Mouse (Mus musculus) liver, embryonic 11.5 days (tissue): ENCODE measurements at regions not wholly inside any gene's neighbourhood (a gene's known extent, or its start where the extent isn't known, plus 50 kb on each side); places are given as distances from the start of the nearest gene placed in this dataset.
A peak's percentile ranks its signal among the peaks of the same experiment; 100 is the strongest.

Source experiments
- ATAC-seq: fragments of 200-750 bp; cut with Nextera tagmentation; replicated peaks from 2 replicates; pipeline ENCODE4 v1.8.0; 2017; ENCODE audit warnings: moderate number of reproducible peaks, mild to moderate bottlenecking, moderate TSS enrichment, moderate library complexity; ENCODE audit not compliant: low FRiP score
- DNase-seq: peaks from one replicate; pipeline ENCODE4 v3.0.0-alpha.2; 2017; ENCODE audit warnings: low spot score
- H3K27ac ChIP-seq: fragments of 300-500 bp; sonication (generic); 2 replicates; pipeline ENCODE4 v1.5.1; 2014; ENCODE audit warnings: mild to moderate bottlenecking, low read depth, low read length, control low read depth
- H3K27me3 ChIP-seq: fragments of 300-500 bp; sonication (generic); replicated peaks from 2 replicates; pipeline ENCODE4 v1.6.1; 2014; ENCODE audit warnings: low read length, mixed read lengths; ENCODE audit not compliant: control insufficient read depth, insufficient read depth
- H3K36me3 ChIP-seq: fragments of 300-500 bp; sonication (generic); 2 replicates; pipeline ENCODE4 v1.6.1; 2014; ENCODE audit warnings: mild to moderate bottlenecking, low read length, moderate library complexity, mixed read lengths; ENCODE audit not compliant: control insufficient read depth, insufficient read depth
- H3K4me1 ChIP-seq: fragments of 300-500 bp; sonication (generic); replicated peaks from 2 replicates; pipeline ENCODE4 v1.6.1; 2014; ENCODE audit warnings: low read length, mixed read lengths; ENCODE audit not compliant: control insufficient read depth, insufficient read depth
- H3K4me2 ChIP-seq: fragments of 300-500 bp; sonication (generic); 2 replicates; pipeline ENCODE4 v1.6.1; 2014; ENCODE audit warnings: mild to moderate bottlenecking, control low read depth, moderate library complexity
- H3K4me3 ChIP-seq: fragments of 300-500 bp; sonication (generic); 2 replicates; pipeline ENCODE4 v1.5.1; 2014; ENCODE audit warnings: low read depth, low read length, control low read depth
- H3K9ac ChIP-seq: fragments of 300-500 bp; sonication (generic); 2 replicates; pipeline ENCODE4 v1.6.1; 2014; ENCODE audit warnings: low read depth, low read length, control low read depth
- H3K9me3 ChIP-seq: fragments of 300-500 bp; sonication (generic); 2 replicates; pipeline ENCODE4 v1.6.1; 2016; ENCODE audit warnings: low read length, inconsistent platforms, mixed read lengths; ENCODE audit not compliant: control insufficient read depth
- WGBS: fragments of 180-500 bp; shearing (Covaris S2); extraction: QIAGEN DNeasy Blood & Tissue Kit; methylation state at CpG from one replicate; pipeline ENCODE4 v1.1.7; 2014; 5-methylcytosine and 5-hydroxymethylcytosine counted together

DNA sequence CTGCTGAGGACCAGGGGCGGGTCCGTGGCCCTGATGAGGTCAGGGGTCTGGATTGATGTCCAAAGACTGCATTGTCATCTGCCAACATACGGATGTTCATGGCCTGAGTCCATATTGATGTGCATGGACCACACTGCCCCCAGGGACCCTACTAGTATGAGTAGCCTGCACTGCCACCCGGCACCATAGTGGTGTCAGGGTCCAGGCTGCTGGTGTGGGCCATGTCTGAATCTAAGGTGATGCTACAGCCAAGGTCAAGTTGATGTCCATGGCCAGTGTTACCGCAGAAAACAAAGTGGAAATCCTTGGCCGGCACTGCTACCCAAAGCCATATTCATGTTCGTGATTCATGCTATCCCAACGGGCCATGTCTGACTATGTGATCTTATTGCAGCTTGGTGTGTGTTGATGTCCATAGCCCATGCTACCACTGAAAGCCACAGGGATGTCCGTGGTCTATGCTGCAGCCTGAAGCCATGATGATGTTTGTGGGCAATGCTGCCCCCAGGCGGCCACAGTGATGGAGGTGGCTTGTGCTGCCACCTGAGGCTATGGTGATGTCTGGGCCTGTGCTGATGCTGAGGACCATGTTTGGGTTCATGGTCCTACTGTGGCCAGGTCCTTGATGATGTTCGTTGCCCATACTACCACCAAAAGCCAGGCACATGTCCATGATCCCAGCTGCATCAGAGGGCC is 130.5 kb downstream of the Iqub start:
- 73% methylated on average over 11 of the region's 11 CpGs for WGBS
- no peak for DNase-seq
- no peak overlapping the region for H3K4me2 ChIP-seq
- no peak for ATAC-seq
- no peaks in the 10 kb centered on the region for H3K36me3 ChIP-seq
- no peaks in the 10 kb centered on the region for H3K9me3 ChIP-seq
- no peak overlapping the region for H3K9ac ChIP-seq
- H3K4me1 ChIP-seq: no peaks in the 10 kb centered on the region
- no peak overlapping the region for H3K4me3 ChIP-seq
- no peaks in the 10 kb centered on the region for H3K27me3 ChIP-seq
- H3K27ac ChIP-seq: no peak overlapping the region

DNA sequence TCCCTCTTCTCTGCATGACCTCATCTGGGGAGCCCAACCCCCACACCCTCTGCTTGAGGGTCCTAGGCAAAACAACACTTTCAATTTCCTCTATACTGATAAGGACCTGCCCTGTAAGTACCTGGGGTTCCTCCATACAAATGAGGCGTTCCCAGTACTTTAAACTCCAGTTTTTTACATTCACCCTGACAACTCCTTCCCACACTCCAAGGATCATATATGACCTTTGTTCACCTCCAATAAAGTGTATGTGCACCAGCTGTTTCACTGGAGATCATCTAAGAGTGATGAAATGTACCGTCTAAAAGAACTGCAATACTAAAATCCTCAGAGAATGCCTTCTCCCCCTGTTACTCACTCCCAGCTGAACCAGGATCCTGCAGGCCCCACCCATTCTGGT is 135.0 kb downstream of the Iqub start:
- ATAC-seq (no peak), DNase-seq (no peak)
- no peaks in the 10 kb centered on the region for H3K36me3 ChIP-seq
- no peak overlapping the region for H3K9ac ChIP-seq
- H3K9me3 ChIP-seq: no peaks in the 10 kb centered on the region
- H3K4me2 ChIP-seq: no peak overlapping the region
- no peaks in the 10 kb centered on the region for H3K4me1 ChIP-seq
- 65% methylated on average over 2 of the region's 2 CpGs for WGBS
- no peak overlapping the region for H3K27ac ChIP-seq
- H3K27me3 ChIP-seq: no peaks in the 10 kb centered on the region
- no peak overlapping the region for H3K4me3 ChIP-seq

DNA sequence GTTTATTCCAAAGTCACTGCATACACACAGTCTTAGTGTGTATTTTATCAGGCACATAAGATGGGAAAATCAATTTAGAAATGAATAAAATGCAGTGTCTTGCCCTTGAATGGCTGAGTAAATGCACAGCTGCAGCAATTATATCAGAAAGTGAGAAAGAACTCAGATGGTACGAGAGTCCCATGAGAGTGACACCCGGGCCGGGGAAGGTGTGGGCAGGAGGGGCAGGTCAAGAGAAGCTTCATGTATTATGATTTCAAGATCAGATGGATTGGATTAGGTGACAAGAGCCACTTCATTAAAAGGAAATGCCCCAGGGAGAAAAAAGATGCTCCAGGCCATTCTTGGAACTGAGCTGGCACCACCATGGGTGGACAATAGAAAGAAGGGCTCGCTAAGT is 138.1 kb downstream of the Iqub start:
- Histone ChIP-seq H3K4me3 (no peak overlapping the region), H3K27ac (no peak overlapping the region), H3K9me3 (no peaks in the 10 kb centered on the region), H3K4me1 (no peaks in the 10 kb centered on the region), H3K27me3 (no peaks in the 10 kb centered on the region), H3K4me2 (no peak overlapping the region), H3K36me3 (no peaks in the 10 kb centered on the region), H3K9ac (no peak overlapping the region)
- no peak for DNase-seq
- WGBS: 76% methylated on average over 4 of the region's 4 CpGs
- no peak for ATAC-seq

DNA sequence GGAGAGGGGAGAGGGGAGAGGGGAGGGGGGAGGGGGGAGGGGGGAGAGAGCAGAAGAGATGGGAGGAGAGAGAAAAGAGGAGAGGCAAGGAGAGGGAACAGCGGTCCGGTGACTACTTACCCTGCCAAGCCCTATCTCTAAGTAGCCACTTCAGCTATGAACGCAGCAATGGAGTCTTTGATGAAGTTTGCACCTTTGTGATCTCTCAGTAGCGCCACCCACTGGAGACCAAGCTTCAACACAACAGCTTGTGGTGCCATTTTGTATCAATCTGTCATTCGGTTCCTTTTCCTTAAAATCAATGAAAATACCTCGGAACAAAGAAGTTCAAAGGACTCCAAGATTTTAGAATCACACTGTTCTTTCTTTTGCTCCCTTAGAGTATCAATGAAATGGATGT is 141.7 kb downstream of the Iqub start:
- Histone ChIP-seq H3K27me3 (no peaks in the 10 kb centered on the region), H3K4me1 (no peaks in the 10 kb centered on the region), H3K4me2 (no peak overlapping the region), H3K4me3 (no peak overlapping the region), H3K9me3 (no peaks in the 10 kb centered on the region), H3K27ac (no peak overlapping the region), H3K36me3 (no peaks in the 10 kb centered on the region), H3K9ac (no peak overlapping the region)
- DNase-seq (no peak), ATAC-seq (no peak)
- WGBS: 78% methylated on average over 6 of the region's 6 CpGs

DNA sequence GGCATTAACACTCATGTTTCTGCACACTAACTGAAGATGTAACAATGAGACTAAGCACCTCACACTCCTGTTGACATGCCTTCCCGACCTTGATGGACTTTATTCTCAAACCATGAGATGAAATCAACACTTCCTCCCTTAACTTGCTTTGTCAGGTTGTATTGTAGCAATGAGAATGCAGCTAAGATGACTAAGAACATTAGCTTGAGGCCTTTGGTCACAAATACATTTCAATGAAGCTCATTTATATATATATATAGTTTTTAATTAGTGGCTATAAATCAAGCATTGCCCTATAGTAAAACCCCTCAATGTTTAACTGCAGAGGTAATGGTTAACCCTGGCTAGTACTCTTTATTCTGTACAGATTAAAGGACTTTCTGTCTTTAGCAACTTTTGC is 143.2 kb downstream of the Iqub start:
- Histone ChIP-seq H3K27me3 (no peaks in the 10 kb centered on the region), H3K4me3 (no peak overlapping the region), H3K27ac (no peak overlapping the region), H3K4me1 (no peaks in the 10 kb centered on the region), H3K4me2 (no peak overlapping the region), H3K9me3 (no peaks in the 10 kb centered on the region), H3K9ac (no peak overlapping the region), H3K36me3 (no peaks in the 10 kb centered on the region)
- ATAC-seq (no peak), DNase-seq (no peak)
- 57% methylated on average over 1 of the region's 1 CpGs for whole genome bisulfite sequencing

DNA sequence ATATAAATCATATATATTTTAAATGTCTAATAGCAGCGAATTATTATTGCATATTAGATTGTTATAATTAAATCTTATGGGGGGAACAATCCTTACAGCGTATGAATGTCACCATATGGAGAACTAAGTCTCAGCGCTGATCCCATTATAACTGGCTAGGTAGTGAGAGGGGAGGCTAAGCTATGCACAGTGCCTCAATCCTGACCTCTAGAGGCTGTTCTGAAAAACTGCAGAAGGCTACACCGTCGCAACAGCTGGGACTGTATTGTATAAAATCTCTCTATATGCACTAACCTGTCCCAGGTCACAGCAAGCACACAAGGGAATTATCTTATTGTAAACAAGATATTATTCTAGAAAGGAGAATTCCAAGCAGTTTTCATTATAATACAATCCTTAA is 164.0 kb downstream of the Iqub start:
- Histone ChIP-seq H3K9ac (no peak overlapping the region), H3K36me3 (no peaks in the 10 kb centered on the region), H3K9me3 (no peaks in the 10 kb centered on the region), H3K27me3 (no peaks in the 10 kb centered on the region), H3K4me3 (no peak overlapping the region), H3K4me2 (no peak overlapping the region), H3K27ac (no peak overlapping the region), H3K4me1 (no peaks in the 10 kb centered on the region)
- WGBS: 14% methylated on average over 5 of the region's 5 CpGs
- DNase-seq (no peak), ATAC-seq (peak; percentile 67)

DNA sequence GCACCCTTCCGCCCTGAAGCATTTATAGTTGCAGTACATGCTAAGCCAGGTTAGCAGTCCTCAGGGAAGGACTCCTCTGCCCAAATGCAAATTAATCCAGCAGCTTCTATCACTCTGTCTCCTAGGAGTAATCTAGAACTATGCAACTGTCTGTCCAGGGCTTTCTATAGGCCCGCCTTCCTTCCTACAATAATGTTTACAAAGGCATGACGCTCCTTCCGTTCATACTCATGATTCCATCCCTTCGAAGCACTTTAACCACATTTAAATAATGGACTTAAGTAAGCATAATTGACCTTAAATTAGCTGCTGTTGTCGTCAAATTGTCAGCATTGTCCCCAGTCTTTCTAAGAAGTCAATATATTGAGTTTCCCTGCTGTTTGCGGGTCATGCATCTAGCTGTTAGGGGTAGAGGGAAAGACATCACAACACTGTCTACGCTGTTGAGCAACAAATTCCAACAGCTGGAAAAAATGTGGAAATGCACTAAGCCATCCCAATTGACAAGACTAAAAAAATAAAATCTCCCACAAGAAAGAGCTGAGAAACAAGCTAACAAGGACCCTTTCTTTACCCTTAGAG is 166.3 kb downstream of the Iqub start:
- no peaks in the 10 kb centered on the region for H3K4me1 ChIP-seq
- H3K4me3 ChIP-seq: no peak overlapping the region
- 68% methylated on average over 8 of the region's 8 CpGs for WGBS
- no peaks in the 10 kb centered on the region for H3K9me3 ChIP-seq
- H3K27ac ChIP-seq: no peak overlapping the region
- ATAC-seq: no peak
- no peak overlapping the region for H3K9ac ChIP-seq
- H3K36me3 ChIP-seq: no peaks in the 10 kb centered on the region
- H3K4me2 ChIP-seq: no peak overlapping the region
- no peak for DNase-seq
- no peaks in the 10 kb centered on the region for H3K27me3 ChIP-seq

DNA sequence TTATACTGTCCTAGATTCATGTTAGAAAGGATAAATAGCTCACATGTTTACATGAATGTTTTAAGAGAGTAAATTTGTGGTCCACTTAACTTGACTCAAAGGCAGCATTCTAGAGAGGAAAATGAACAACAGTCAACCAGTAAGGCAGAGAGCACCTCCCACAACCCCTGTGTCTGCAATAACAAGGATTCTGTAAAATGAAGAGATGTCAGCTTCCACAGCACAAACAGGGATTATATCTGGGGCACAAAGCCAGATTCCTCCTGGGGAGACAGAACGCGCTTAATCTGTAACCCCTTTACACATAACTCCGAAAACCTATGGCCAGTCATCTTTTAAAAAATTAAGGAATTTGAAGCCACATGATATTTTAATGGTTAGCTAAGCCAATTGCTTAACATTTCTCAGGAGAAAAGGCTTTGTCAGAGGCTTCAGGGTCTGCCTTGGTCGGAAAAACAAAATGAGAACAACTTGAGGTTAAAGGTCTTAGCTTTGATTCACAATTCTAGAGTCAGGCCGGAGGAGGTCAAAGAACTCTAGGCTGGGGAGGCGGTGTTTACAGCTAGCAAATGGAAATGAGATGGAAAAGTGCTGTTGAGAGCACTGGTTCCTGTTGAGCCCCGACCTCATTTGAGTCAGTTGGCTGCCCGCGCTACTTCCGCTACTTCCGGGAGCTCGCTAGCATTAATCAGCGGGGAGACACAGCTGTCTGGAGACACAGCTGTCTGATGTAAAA is 167.0 kb downstream of the Iqub start:
- Histone ChIP-seq H3K27me3 (no peaks in the 10 kb centered on the region), H3K9ac (no peak overlapping the region), H3K4me2 (no peak overlapping the region), H3K9me3 (no peaks in the 10 kb centered on the region), H3K27ac (no peak overlapping the region), H3K36me3 (no peaks in the 10 kb centered on the region), H3K4me1 (no peaks in the 10 kb centered on the region), H3K4me3 (no peak overlapping the region)
- ATAC-seq (peak; percentile 36; the same call in 1 of the 2 replicates), DNase-seq (peak; percentile 41)
- WGBS: 59% methylated on average over 13 of the region's 13 CpGs

DNA sequence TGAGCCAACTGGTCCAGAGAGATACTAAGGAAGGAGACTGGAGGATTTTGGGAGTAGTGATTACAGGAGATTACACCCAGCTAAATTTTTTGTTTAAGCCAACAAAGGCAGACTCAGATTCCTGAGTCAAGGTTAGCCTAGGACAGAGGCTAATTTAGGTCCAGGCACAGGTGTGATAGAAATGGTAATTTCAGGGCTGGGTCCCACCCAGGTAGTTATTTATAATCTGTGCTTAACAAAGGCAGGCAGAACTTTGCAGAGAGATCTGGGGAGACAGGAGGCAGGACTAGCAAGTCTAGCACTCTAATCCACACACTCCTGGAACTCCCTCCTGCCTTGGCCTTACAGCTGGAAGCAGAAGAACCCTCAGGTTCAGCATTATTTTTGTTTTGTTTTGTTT is 172.4 kb downstream of the Iqub start:
- Histone ChIP-seq H3K9ac (no peak overlapping the region), H3K4me3 (no peak overlapping the region), H3K27me3 (no peaks in the 10 kb centered on the region), H3K9me3 (no peaks in the 10 kb centered on the region), H3K4me2 (no peak overlapping the region), H3K36me3 (no peaks in the 10 kb centered on the region), H3K4me1 (no peaks in the 10 kb centered on the region), H3K27ac (no peak overlapping the region)
- no peak for ATAC-seq
- no peak for DNase-seq
